Mouse (Mus musculus): Measurements from ENCODE around the gene Gga3.
"Not testable (repeated sequence)": the region's sequence is repeated elsewhere in the genome, so short reads cannot be mapped to it uniquely, and the experiment has no call there.

Gene Gga3

GRCm38 (mm10) chr11:115603476-115604303, at the start of gene Gga3, which contains the start of gene Mrps7:
Gene Gga3 (minus strand): TSS chr11:115604051.
Gene Mrps7 (plus strand): TSS chr11:115603925.
- peak; percentile 87 to 94 for DNase-seq

GRCm38 (mm10) chr11:115653194-115653593, 49.3 kb upstream of the Gga3 start:
- DNase-seq: no peak

- no peak for DNase-seq
Measured at GRCm38 (mm10) chr11:115651680-115652079, 47.8 kb upstream of the Gga3 start.

GRCm38 (mm10) chr11:115649706-115650105, 45.9 kb upstream of the Gga3 start:
- DNase-seq: peak; percentile 89 to 94

- peak; percentile 68 to 76 for DNase-seq
Measured at GRCm38 (mm10) chr11:115647459-115647858, 43.6 kb upstream of the Gga3 start.

- no peak for DNase-seq
Measured at GRCm38 (mm10) chr11:115646439-115646838, 42.6 kb upstream of the Gga3 start.

- not testable (repeated sequence) for DNase-seq
Measured at GRCm38 (mm10) chr11:115645498-115645897, 41.6 kb upstream of the Gga3 start.

GRCm38 (mm10) chr11:115644308-115644707, 40.5 kb upstream of the Gga3 start:
- DNase-seq: no peak

- DNase-seq: no peak
Measured at GRCm38 (mm10) chr11:115643265-115643664, 39.4 kb upstream of the Gga3 start.

GRCm38 (mm10) chr11:115642705-115643104, 38.9 kb upstream of the Gga3 start:
- no peak for DNase-seq

- no peak for DNase-seq
Measured at GRCm38 (mm10) chr11:115641664-115642036, 37.8 kb upstream of the Gga3 start.

- no peak for DNase-seq
Measured at GRCm38 (mm10) chr11:115640978-115641663, 37.3 kb upstream of the Gga3 start.

- no peak for DNase-seq
Measured at GRCm38 (mm10) chr11:115640311-115640828, 36.5 kb upstream of the Gga3 start.

- no peak for DNase-seq
Measured at GRCm38 (mm10) chr11:115639540-115639939, 35.7 kb upstream of the Gga3 start.

- no peak for DNase-seq
Measured at GRCm38 (mm10) chr11:115638498-115639409, 34.9 kb upstream of the Gga3 start.

GRCm38 (mm10) chr11:115636960-115637359, 33.1 kb upstream of the Gga3 start:
- no peak for DNase-seq

- DNase-seq: no peak
Measured at GRCm38 (mm10) chr11:115635484-115635883, 31.6 kb upstream of the Gga3 start.

- DNase-seq: no peak
Measured at GRCm38 (mm10) chr11:115635041-115635440, 31.2 kb upstream of the Gga3 start.

GRCm38 (mm10) chr11:115634109-115634508, 30.3 kb upstream of the Gga3 start:
- no peak for DNase-seq

- no peak for DNase-seq
Measured at GRCm38 (mm10) chr11:115632862-115633261, 29.0 kb upstream of the Gga3 start.

- no peak for DNase-seq
Measured at GRCm38 (mm10) chr11:115632247-115632646, 28.4 kb upstream of the Gga3 start.

GRCm38 (mm10) chr11:115631505-115631890, 27.6 kb upstream of the Gga3 start:
- peak; percentile 49 to 55 for DNase-seq
